Mouse (Mus musculus) stomach, embryonic 14.5 days (tissue): Measurements from ENCODE around the gene Rtn4r. TPM values are rescaled to one million over a fixed set of nuclear protein-coding genes. Genes with fewer than 3 reads are reported as not detected.
A peak's percentile ranks its signal among the peaks of the same experiment; 100 is the strongest.

Experiments used
- ATAC-seq: fragments of 200-750 bp; cut with Nextera tagmentation; 2 replicates; pipeline ENCODE4 v1.8.0; 2017; ENCODE audit warnings: low read depth, moderate TSS enrichment; ENCODE audit not compliant: insufficient number of reproducible peaks, insufficient read depth, low FRiP score
- H3K27ac ChIP-seq: fragments of 300-500 bp; sonication (generic); 2 replicates; pipeline ENCODE4 v1.5.1; 2014; ENCODE audit warnings: mild to moderate bottlenecking, low read length, moderate library complexity, mixed read lengths
- H3K27me3 ChIP-seq: fragments of 300-500 bp; sonication (generic); 2 replicates; pipeline ENCODE4 v1.6.1; 2014; ENCODE audit warnings: low read length, control low read depth, mixed read lengths; ENCODE audit not compliant: control insufficient read depth, insufficient read depth
- H3K36me3 ChIP-seq: fragments of 300-500 bp; sonication (generic); 2 replicates; pipeline ENCODE4 v1.6.1; 2014; ENCODE audit warnings: mild to moderate bottlenecking, control low read depth, low read length, moderate library complexity, mixed read lengths; ENCODE audit not compliant: control insufficient read depth, insufficient read depth
- H3K4me1 ChIP-seq: fragments of 300-500 bp; sonication (generic); 2 replicates; pipeline ENCODE4 v1.6.1; 2014; ENCODE audit warnings: low read length, control low read depth, mixed read lengths; ENCODE audit not compliant: control insufficient read depth, insufficient read depth
- H3K4me2 ChIP-seq: fragments of 300-500 bp; sonication (generic); replicated peaks from 2 replicates; pipeline ENCODE4 v1.6.1; 2014; ENCODE audit warnings: low read depth, low read length, control low read depth
- H3K4me3 ChIP-seq: fragments of 300-500 bp; sonication (generic); 2 replicates; pipeline ENCODE4 v1.5.1; 2014; ENCODE audit warnings: low read depth, low read length, control low read depth
- H3K9ac ChIP-seq: fragments of 300-500 bp; sonication (generic); replicated peaks from 2 replicates; pipeline ENCODE4 v1.6.1; 2014; ENCODE audit warnings: low read depth, mild to moderate bottlenecking, control low read depth, low read length, moderate library complexity, mixed read lengths
- H3K9me3 ChIP-seq: fragments of 300-500 bp; sonication (generic); 2 replicates; pipeline ENCODE4 v1.6.1; 2016; ENCODE audit warnings: low read depth, low read length, control low read depth; ENCODE audit not compliant: control insufficient read depth
- WGBS: fragments of 180-500 bp; shearing (Covaris S2); extraction: QIAGEN DNeasy Blood & Tissue Kit; methylation state at CpG from one replicate; pipeline ENCODE4 v1.1.7; 2014; 5-methylcytosine and 5-hydroxymethylcytosine counted together
- polyA plus RNA-seq: library from polyadenylated mRNA; unstranded; fragments of >200 nt; fragmentation: Nextera tagmentation; extraction: Ambion mirVana; gene quantifications from 2 replicates; pipeline ENCODE4 v1.2.1, GENCODE M21; 2014

The Rtn4r gene
- polyA plus RNA-seq, 1 experiment from 2014 or later: 2.1 TPM

- Histone ChIP-seq H3K4me3 (no peak overlapping the region), H3K27me3 (no peaks in the 10 kb centered on the region), H3K4me2 (no peak overlapping the region), H3K9ac (no peak overlapping the region), H3K4me1 (peaks cover 5% of the 10 kb centered on the region), H3K9me3 (no peaks in the 10 kb centered on the region), H3K27ac (no peak overlapping the region), H3K36me3 (no peaks in the 10 kb centered on the region)
- ATAC-seq: no peak
- 92% methylated on average over 5 of the region's 5 CpGs for WGBS
These were observed 40.3 kb upstream of the Rtn4r start for GRCm38 (mm10) chr16:18087101-18087500.

- H3K27ac ChIP-seq: no peak overlapping the region
- H3K36me3 ChIP-seq: no peaks in the 10 kb centered on the region
- WGBS: 34% methylated on average over 5 of the region's 5 CpGs
- H3K4me3 ChIP-seq: no peak overlapping the region
- ATAC-seq: no peak
- H3K4me2 ChIP-seq: no peak overlapping the region
- H3K27me3 ChIP-seq: no peaks in the 10 kb centered on the region
- H3K4me1 ChIP-seq: no peaks in the 10 kb centered on the region
- H3K9me3 ChIP-seq: no peaks in the 10 kb centered on the region
- H3K9ac ChIP-seq: no peak overlapping the region
These were observed 31.1 kb upstream of the Rtn4r start for GRCm38 (mm10) chr16:18096348-18096747.

- Histone ChIP-seq H3K9me3 (no peaks in the 10 kb centered on the region), H3K4me3 (no peak overlapping the region), H3K4me1 (no peaks in the 10 kb centered on the region), H3K27me3 (no peaks in the 10 kb centered on the region), H3K9ac (no peak overlapping the region), H3K4me2 (no peak overlapping the region), H3K27ac (no peak overlapping the region), H3K36me3 (no peaks in the 10 kb centered on the region)
- 68% methylated on average over 4 of the region's 4 CpGs for WGBS
- no peak for ATAC-seq
These were observed 24.6 kb upstream of the Rtn4r start for GRCm38 (mm10) chr16:18102816-18103215.

GRCm38 (mm10) chr16:18103366-18103765 is 24.1 kb upstream of the Rtn4r start:
- no peak overlapping the region for H3K9ac ChIP-seq
- WGBS: 73% methylated on average over 1 of the region's 1 CpGs
- H3K9me3 ChIP-seq: no peaks in the 10 kb centered on the region
- no peaks in the 10 kb centered on the region for H3K27me3 ChIP-seq
- H3K4me1 ChIP-seq: no peaks in the 10 kb centered on the region
- H3K4me2 ChIP-seq: no peak overlapping the region
- H3K27ac ChIP-seq: no peak overlapping the region
- ATAC-seq: no peak
- no peak overlapping the region for H3K4me3 ChIP-seq
- H3K36me3 ChIP-seq: no peaks in the 10 kb centered on the region

GRCm38 (mm10) chr16:18103808-18104207 is 23.6 kb upstream of the Rtn4r start:
- Histone ChIP-seq H3K9ac (no peak overlapping the region), H3K4me3 (no peak overlapping the region), H3K4me2 (no peak overlapping the region), H3K27ac (no peak overlapping the region), H3K27me3 (no peaks in the 10 kb centered on the region), H3K4me1 (no peaks in the 10 kb centered on the region), H3K9me3 (no peaks in the 10 kb centered on the region), H3K36me3 (no peaks in the 10 kb centered on the region)
- 43% methylated on average over 6 of the region's 6 CpGs for WGBS
- no peak for ATAC-seq

GRCm38 (mm10) chr16:18108221-18108966 is 19.0 kb upstream of the Rtn4r start:
- Histone ChIP-seq H3K36me3 (no peaks in the 10 kb centered on the region), H3K27ac (no peak overlapping the region), H3K4me1 (no peaks in the 10 kb centered on the region), H3K9ac (no peak overlapping the region), H3K4me3 (no peak overlapping the region), H3K4me2 (no peak overlapping the region), H3K9me3 (peaks cover 3% of the 10 kb centered on the region; the same call in 1 of the 2 replicates), H3K27me3 (no peaks in the 10 kb centered on the region)
- peak; percentile 37; the same call in 1 of the 2 replicates for ATAC-seq
- WGBS: 53% methylated on average over 5 of the region's 5 CpGs

GRCm38 (mm10) chr16:18111042-18111441 is 16.4 kb upstream of the Rtn4r start:
- no peak overlapping the region for H3K4me2 ChIP-seq
- no peak overlapping the region for H3K4me3 ChIP-seq
- H3K9me3 ChIP-seq: peaks cover 3% of the 10 kb centered on the region; the same call in 1 of the 2 replicates
- no peak overlapping the region for H3K9ac ChIP-seq
- ATAC-seq: no peak
- no peaks in the 10 kb centered on the region for H3K4me1 ChIP-seq
- H3K27ac ChIP-seq: no peak overlapping the region
- no peaks in the 10 kb centered on the region for H3K27me3 ChIP-seq
- H3K36me3 ChIP-seq: no peaks in the 10 kb centered on the region
- 85% methylated on average over 7 of the region's 7 CpGs for WGBS

- Histone ChIP-seq H3K27ac (no peak overlapping the region), H3K9ac (no peak overlapping the region), H3K4me1 (no peaks in the 10 kb centered on the region), H3K4me2 (no peak overlapping the region), H3K9me3 (no peaks in the 10 kb centered on the region; the same call in 1 of the 2 replicates), H3K4me3 (no peak overlapping the region), H3K27me3 (no peaks in the 10 kb centered on the region), H3K36me3 (no peaks in the 10 kb centered on the region)
- 74% methylated on average over 4 of the region's 4 CpGs for WGBS
- ATAC-seq: no peak
These were observed 11.0 kb upstream of the Rtn4r start for GRCm38 (mm10) chr16:18116467-18116866.

- no peak overlapping the region for H3K27ac ChIP-seq
- H3K9ac ChIP-seq: no peak overlapping the region
- H3K9me3 ChIP-seq: no peaks in the 10 kb centered on the region
- H3K36me3 ChIP-seq: no peaks in the 10 kb centered on the region
- no peaks in the 10 kb centered on the region for H3K4me1 ChIP-seq
- ATAC-seq: no peak
- H3K4me3 ChIP-seq: no peak overlapping the region
- no peak overlapping the region for H3K4me2 ChIP-seq
- no peaks in the 10 kb centered on the region for H3K27me3 ChIP-seq
- WGBS: 78% methylated on average over 3 of the region's 3 CpGs
These were observed 9.2 kb upstream of the Rtn4r start for GRCm38 (mm10) chr16:18118285-18118684.
